Mouse (Mus musculus): ENCODE results near the gene Cfap73. TPM values are rescaled to one million over a fixed set of nuclear protein-coding genes. Genes with fewer than 3 reads are reported as not detected.

Gene Cfap73
- total and polyA plus RNA-seq, 2 experiments from 2014 or later: not detected

DNA sequence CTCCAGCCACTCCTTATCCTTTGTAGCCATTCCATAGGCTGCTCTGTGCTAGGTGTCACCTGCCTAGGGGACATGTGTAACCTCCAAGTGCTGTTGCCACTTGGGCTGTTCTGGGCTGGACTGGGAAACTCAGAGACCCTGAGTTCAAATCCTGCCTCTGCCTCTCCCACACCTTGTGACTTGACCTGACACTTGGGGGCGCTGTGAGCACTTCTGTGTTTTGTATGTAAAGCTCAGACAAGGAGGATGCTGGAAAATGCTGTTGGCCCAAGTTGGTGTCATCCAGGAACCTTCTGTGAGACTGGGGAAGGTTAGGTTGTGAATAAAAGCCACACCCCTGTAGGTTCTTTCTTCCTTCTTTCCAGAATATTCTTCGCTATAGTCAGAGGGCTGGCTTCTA is 30.9 kb upstream of the Cfap73 start:
- H3K9ac ChIP-seq (replicated peaks; ENCODE audit: low read depth, low read length): no peak overlapping the region
- no peak overlapping the region for H3K27ac ChIP-seq (ENCODE audit: low read depth)
- no peak for TF ChIP-seq CTCF (IDR thresholded peaks at IDR 0.05; ENCODE audit: low read depth)
- no peak for TF ChIP-seq EP300 (IDR thresholded peaks at IDR 0.05; ENCODE audit: low read depth)
- 0 out of 2 replicates have a peak, but pooled peaks cover 16% of the 10 kb centered on the region for H3K27me3 ChIP-seq (ENCODE audit: control insufficient read depth, insufficient read depth, low read length)
- no peaks in the 10 kb centered on the region for H3K36me3 ChIP-seq (replicated peaks; ENCODE audit: control insufficient read depth, insufficient read depth, low read length)
- no peaks in the 10 kb centered on the region for H3K4me1 ChIP-seq (ENCODE audit: control insufficient read depth, insufficient read depth)
- 60% methylated on average over 2 of the region's 2 CpGs for WGBS
- no peak overlapping the region for H3K4me3 ChIP-seq (ENCODE audit: low read depth, low read length)
- H3K4me2 ChIP-seq (ENCODE audit: low read depth, low read length): no peak overlapping the region
- no peak for DNase-seq (ENCODE audit: low spot score)
- no peak for ATAC-seq (ENCODE audit: insufficient read depth, low read depth)
- no peaks in the 10 kb centered on the region for H3K9me3 ChIP-seq (replicated peaks; ENCODE audit: control insufficient read depth, low read length)

DNA sequence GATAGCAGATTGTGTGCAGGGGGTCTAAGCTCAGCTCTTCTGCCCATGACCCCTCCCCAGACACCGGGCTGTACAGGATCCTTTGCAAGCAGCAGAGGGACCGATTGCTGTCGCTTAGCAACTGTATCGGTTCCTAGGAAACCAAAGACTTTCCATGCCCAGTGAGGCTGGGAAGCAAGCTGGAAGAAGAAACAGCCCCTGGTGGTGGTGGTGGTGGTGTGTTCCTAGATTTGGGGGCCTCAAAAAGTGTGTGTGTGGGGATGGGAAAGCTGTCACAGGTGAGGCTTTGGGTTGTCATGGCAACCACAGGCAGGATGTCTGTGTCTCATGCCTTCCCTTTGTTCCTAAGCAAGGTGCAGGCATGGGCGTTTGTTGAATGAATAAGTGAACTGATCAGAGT is 26.8 kb upstream of the Cfap73 start:
- no peak overlapping the region for H3K4me3 ChIP-seq (ENCODE audit: low read depth, low read length)
- DNase-seq (ENCODE audit: low spot score) (no peak), ATAC-seq (ENCODE audit: insufficient read depth, low read depth) (no peak)
- WGBS: 43% methylated on average over 5 of the region's 5 CpGs
- no peak overlapping the region for H3K4me2 ChIP-seq (ENCODE audit: low read depth, low read length)
- no peaks in the 10 kb centered on the region for H3K4me1 ChIP-seq (ENCODE audit: control insufficient read depth, insufficient read depth)
- H3K27me3 ChIP-seq (ENCODE audit: control insufficient read depth, insufficient read depth, low read length): 0 out of 2 replicates have a peak, but pooled peaks cover 20% of the 10 kb centered on the region
- H3K9ac ChIP-seq (replicated peaks; ENCODE audit: low read depth, low read length): no peak overlapping the region
- H3K36me3 ChIP-seq (replicated peaks; ENCODE audit: control insufficient read depth, insufficient read depth, low read length): no peaks in the 10 kb centered on the region
- no peaks in the 10 kb centered on the region for H3K9me3 ChIP-seq (replicated peaks; ENCODE audit: control insufficient read depth, low read length)
- no peak overlapping the region for H3K27ac ChIP-seq (ENCODE audit: low read depth)
- no peak for TF ChIP-seq EP300 (IDR thresholded peaks at IDR 0.05; ENCODE audit: low read depth)
- TF ChIP-seq CTCF (IDR thresholded peaks at IDR 0.05; ENCODE audit: low read depth): no peak

DNA sequence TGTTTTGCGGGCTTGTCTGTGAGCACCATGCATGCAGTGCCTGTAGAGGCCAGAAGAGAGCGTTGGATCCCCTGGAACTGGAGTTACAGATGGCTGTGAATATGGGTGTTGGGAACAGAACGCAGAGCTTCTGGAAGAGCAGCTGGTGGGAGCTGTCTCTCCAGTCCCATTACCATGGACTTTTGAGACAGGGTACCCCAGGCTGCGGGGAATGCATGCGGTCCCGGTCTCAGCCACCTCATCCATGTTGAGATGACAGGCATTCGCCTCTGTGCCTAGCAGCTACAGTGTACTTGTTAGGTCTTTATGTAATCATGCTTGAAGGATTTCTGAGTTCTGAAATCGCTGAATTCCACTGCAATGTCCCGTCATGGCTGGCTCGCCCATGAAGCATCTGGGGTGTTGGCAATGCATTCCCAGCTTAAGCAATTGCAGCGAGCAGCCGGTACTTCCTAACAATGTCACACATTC is 22.3 kb upstream of the Cfap73 start:
- Histone ChIP-seq H3K4me3 (ENCODE audit: low read depth, low read length) (no peak overlapping the region), H3K9me3 (replicated peaks; ENCODE audit: control insufficient read depth, low read length) (no peaks in the 10 kb centered on the region), H3K9ac (replicated peaks; ENCODE audit: low read depth, low read length) (no peak overlapping the region), H3K4me1 (ENCODE audit: control insufficient read depth, insufficient read depth) (no peaks in the 10 kb centered on the region), H3K27ac (ENCODE audit: low read depth) (no peak overlapping the region), H3K4me2 (ENCODE audit: low read depth, low read length) (no peak overlapping the region), H3K27me3 (ENCODE audit: control insufficient read depth, insufficient read depth, low read length) (0 out of 2 replicates have a peak, but pooled peaks cover 11% of the 10 kb centered on the region), H3K36me3 (replicated peaks; ENCODE audit: control insufficient read depth, insufficient read depth, low read length) (no peaks in the 10 kb centered on the region)
- TF ChIP-seq CTCF (IDR thresholded peaks at IDR 0.05; ENCODE audit: low read depth) (no peak), EP300 (IDR thresholded peaks at IDR 0.05; ENCODE audit: low read depth) (no peak)
- ATAC-seq (ENCODE audit: insufficient read depth, low read depth) (no peak), DNase-seq (ENCODE audit: low spot score) (no peak)
- WGBS: 75% methylated on average over 12 of the region's 12 CpGs

DNA sequence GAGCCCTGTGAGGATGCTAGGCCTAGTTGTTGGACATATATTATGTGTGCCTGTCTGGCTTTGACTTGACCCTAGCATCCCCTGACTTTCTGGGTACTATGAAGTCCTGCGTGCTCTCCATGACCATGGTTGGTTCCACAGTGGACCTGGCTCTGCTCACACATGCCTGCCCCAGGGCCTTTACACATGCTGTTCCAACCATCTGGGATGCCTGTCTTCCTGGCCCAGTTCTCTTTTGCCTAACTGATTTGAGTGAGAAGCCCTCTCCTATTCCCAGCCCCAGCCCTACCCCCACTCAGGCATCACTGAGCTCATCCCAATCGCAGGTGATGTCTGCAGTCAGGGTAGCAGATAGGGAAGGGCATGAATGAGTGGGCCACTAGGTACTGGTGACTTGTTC is 19.8 kb upstream of the Cfap73 start:
- Histone ChIP-seq H3K9me3 (replicated peaks; ENCODE audit: control insufficient read depth, low read length) (no peaks in the 10 kb centered on the region), H3K4me1 (ENCODE audit: control insufficient read depth, insufficient read depth) (peaks cover 3% of the 10 kb centered on the region; the same call in 1 of the 2 replicates), H3K27me3 (ENCODE audit: control insufficient read depth, insufficient read depth, low read length) (peaks cover 20% of the 10 kb centered on the region), H3K4me3 (ENCODE audit: low read depth, low read length) (no peak overlapping the region), H3K27ac (ENCODE audit: low read depth) (no peak overlapping the region), H3K36me3 (replicated peaks; ENCODE audit: control insufficient read depth, insufficient read depth, low read length) (no peaks in the 10 kb centered on the region), H3K9ac (replicated peaks; ENCODE audit: low read depth, low read length) (no peak overlapping the region), H3K4me2 (ENCODE audit: low read depth, low read length) (no peak overlapping the region)
- DNase-seq (ENCODE audit: low spot score): no peak
- 84% methylated on average over 2 of the region's 2 CpGs for WGBS
- no peak for ATAC-seq (ENCODE audit: insufficient read depth, low read depth)
- TF ChIP-seq EP300 (IDR thresholded peaks at IDR 0.05; ENCODE audit: low read depth) (no peak), CTCF (IDR thresholded peaks at IDR 0.05; ENCODE audit: low read depth) (no peak)

DNA sequence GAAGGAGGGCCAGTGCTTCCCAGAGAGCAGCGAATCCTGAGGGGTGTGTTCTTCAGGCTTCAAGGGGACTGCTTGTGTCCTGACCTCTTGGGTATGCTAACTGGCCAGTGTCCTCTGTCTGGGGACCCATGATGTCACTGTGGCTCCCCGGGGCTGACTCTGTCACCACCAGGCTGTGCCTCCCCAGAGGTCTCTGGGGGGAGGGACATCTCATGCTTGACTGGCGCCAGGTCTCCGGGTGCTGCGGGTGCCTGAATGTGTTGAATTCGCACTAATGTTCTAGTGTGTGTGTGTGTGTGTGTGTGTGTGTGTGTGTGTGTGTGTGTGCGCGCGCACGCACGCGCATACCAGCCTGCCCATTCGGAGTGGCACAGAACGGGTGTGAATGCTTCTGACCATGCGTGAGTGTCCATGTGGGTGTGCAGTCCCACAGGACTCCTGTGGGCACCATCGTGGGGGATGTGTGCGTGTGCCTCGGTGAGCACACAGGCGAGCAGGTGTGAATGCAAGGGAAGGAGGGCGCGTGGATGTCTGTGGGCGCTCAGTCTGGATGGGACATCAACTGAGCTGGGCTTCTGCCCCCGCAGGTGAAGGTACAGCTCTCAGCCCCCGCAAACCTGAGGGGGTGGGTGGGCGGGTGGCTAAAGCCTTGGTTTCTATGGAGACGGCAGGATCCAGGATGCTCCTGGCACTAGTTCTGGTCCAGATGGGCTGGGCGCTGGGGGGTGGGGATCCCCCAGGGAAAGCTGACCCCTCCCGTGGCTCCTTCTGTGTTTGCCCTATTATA is 19.1 kb upstream of the Cfap73 start:
- no peak overlapping the region for H3K9ac ChIP-seq (replicated peaks; ENCODE audit: low read depth, low read length)
- H3K27me3 ChIP-seq (ENCODE audit: control insufficient read depth, insufficient read depth, low read length): peaks cover 27% of the 10 kb centered on the region
- no peak for DNase-seq (ENCODE audit: low spot score)
- H3K4me1 ChIP-seq (ENCODE audit: control insufficient read depth, insufficient read depth): peaks cover 8% of the 10 kb centered on the region; the same call in 1 of the 2 replicates
- no peaks in the 10 kb centered on the region for H3K9me3 ChIP-seq (replicated peaks; ENCODE audit: control insufficient read depth, low read length)
- WGBS: 79% methylated on average over 28 of the region's 28 CpGs
- H3K4me2 ChIP-seq (ENCODE audit: low read depth, low read length): no peak overlapping the region
- H3K4me3 ChIP-seq (ENCODE audit: low read depth, low read length): no peak overlapping the region
- H3K27ac ChIP-seq (ENCODE audit: low read depth): no peak overlapping the region
- ATAC-seq (ENCODE audit: insufficient read depth, low read depth): no peak
- no peak for TF ChIP-seq EP300 (IDR thresholded peaks at IDR 0.05; ENCODE audit: low read depth)
- no peak for TF ChIP-seq CTCF (IDR thresholded peaks at IDR 0.05; ENCODE audit: low read depth)
- H3K36me3 ChIP-seq (replicated peaks; ENCODE audit: control insufficient read depth, insufficient read depth, low read length): no peaks in the 10 kb centered on the region
